Mouse (Mus musculus) hindbrain, postnatal 0 days (tissue): Measurements from ENCODE around the gene Bad. TPM values are rescaled to one million over a fixed set of nuclear protein-coding genes. Genes with fewer than 3 reads are reported as not detected.

Source experiments
- ATAC-seq: fragments of 200-750 bp; cut with Nextera tagmentation; 2 replicates; pipeline ENCODE4 v1.8.0; 2017; ENCODE audit warnings: mild to moderate bottlenecking, moderate TSS enrichment, moderate library complexity
- DNase-seq: peaks from one replicate; pipeline ENCODE4 v3.0.0-alpha.2; 2015; ENCODE audit warnings: low spot score
- H3K27ac ChIP-seq: fragments of 300-500 bp; sonication (generic); 2 replicates; pipeline ENCODE4 v1.5.1; 2014; ENCODE audit warnings: mild to moderate bottlenecking
- H3K27me3 ChIP-seq: fragments of 300-500 bp; sonication (generic); 2 replicates; pipeline ENCODE4 v1.6.1; 2014; ENCODE audit warnings: low read length, mixed read lengths; ENCODE audit not compliant: insufficient read depth
- H3K36me3 ChIP-seq: fragments of 300-500 bp; sonication (generic); 2 replicates; pipeline ENCODE4 v1.6.1; 2014; ENCODE audit warnings: low read length, mixed read lengths; ENCODE audit not compliant: insufficient read depth
- H3K4me1 ChIP-seq: fragments of 300-500 bp; sonication (generic); 2 replicates; pipeline ENCODE4 v1.6.1; 2014; ENCODE audit warnings: antibody characterized with exemption, low read length, mixed read lengths; ENCODE audit not compliant: insufficient read depth
- H3K4me2 ChIP-seq: fragments of 300-500 bp; sonication (generic); 2 replicates; pipeline ENCODE4 v1.6.1; 2014; ENCODE audit warnings: low read depth, mild to moderate bottlenecking, low read length, moderate library complexity, mixed read lengths
- H3K4me3 ChIP-seq: fragments of 300-500 bp; sonication (generic); 2 replicates; pipeline ENCODE4 v1.5.1; 2014; ENCODE audit warnings: low read length
- H3K9ac ChIP-seq: fragments of 300-500 bp; sonication (generic); replicated peaks from 2 replicates; pipeline ENCODE4 v1.6.1; 2014; ENCODE audit warnings: mild to moderate bottlenecking, low read length, moderate library complexity, mixed read lengths
- H3K9me3 ChIP-seq: fragments of 300-500 bp; sonication (generic); 2 replicates; pipeline ENCODE4 v1.6.1; 2016; ENCODE audit warnings: low read length, mixed read lengths
- CTCF ChIP-seq: IDR thresholded peaks from 2 replicates; pipeline ENCODE4 v1.5.1; 2016; ENCODE audit warnings: antibody characterized with exemption, control low read depth, low read depth
- WGBS: fragments of 180-500 bp; shearing (Covaris S2); extraction: QIAGEN DNeasy Blood & Tissue Kit; methylation state at CpG from one replicate; pipeline ENCODE4 v1.1.7; 2014; 5-methylcytosine and 5-hydroxymethylcytosine counted together
- microRNA-seq, 2 experiments: library from miRNA; unstranded; fragments of <30 nt; microRNA quantifications; one replicate each; pipeline ENCODE4; 2016
- polyA plus RNA-seq: library from polyadenylated mRNA; unstranded; fragments of >200 nt; fragmentation: Nextera tagmentation; extraction: Ambion mirVana; gene quantifications from 2 replicates; pipeline ENCODE4 v1.2.1, GENCODE M21; 2015
- total RNA-seq: library from RNA; depleted of rRNA; stranded (reverse); fragments of >200 nt; gene quantifications from 2 replicates; pipeline ENCODE4 v1.2.3, GENCODE M21; 2014; rRNA removed

The Bad gene
- total and polyA plus RNA-seq, 2 experiments from 2014 or later, result 58.2 to 86.6 TPM

DNA sequence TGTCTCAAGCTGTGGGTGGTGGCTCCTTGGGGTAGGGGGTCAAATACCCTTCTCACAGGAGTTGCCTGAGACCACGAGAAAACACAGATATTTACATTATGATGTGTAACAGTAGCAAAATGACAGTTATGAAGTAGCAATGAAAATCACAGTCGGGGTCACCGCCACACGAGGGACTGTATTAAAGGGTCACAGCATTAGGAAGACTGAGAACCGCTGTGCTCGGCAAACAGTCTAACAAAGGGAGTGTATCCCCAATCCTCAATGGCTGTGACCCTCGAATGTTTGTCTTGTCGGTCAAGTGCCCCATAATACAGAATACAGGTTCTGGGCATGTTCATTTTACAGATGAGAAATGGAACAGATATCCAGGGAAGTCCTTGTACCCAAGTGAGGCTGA, 52.3 kb downstream of the Bad start:
- ATAC-seq (no peak), DNase-seq (no peak)
- Histone ChIP-seq H3K9me3 (no peaks in the 10 kb centered on the region), H3K27ac (no peak overlapping the region), H3K4me2 (no peak overlapping the region), H3K4me1 (peaks cover 18% of the 10 kb centered on the region), H3K27me3 (no peaks in the 10 kb centered on the region), H3K4me3 (no peak overlapping the region), H3K36me3 (peaks cover 1% of the 10 kb centered on the region; the same call in 1 of the 2 replicates), H3K9ac (no peak overlapping the region)
- TF ChIP-seq CTCF, result no peak
- 88% methylated on average over 8 of the region's 8 CpGs for WGBS

- no peak for TF ChIP-seq CTCF
- Histone ChIP-seq H3K27me3 (no peaks in the 10 kb centered on the region), H3K9ac (no peak overlapping the region), H3K4me3 (no peak overlapping the region), H3K4me2 (no peak overlapping the region), H3K27ac (no peak overlapping the region), H3K36me3 (peaks cover 4% of the 10 kb centered on the region; the same call in 1 of the 2 replicates), H3K4me1 (peaks cover 18% of the 10 kb centered on the region), H3K9me3 (no peaks in the 10 kb centered on the region)
- 82% methylated on average over 8 of the region's 8 CpGs for WGBS
- ATAC-seq (no peak), DNase-seq (no peak)
These were observed 52.8 kb downstream of the Bad start for GRCm38 (mm10) chr19:6994489-6994888.

DNA sequence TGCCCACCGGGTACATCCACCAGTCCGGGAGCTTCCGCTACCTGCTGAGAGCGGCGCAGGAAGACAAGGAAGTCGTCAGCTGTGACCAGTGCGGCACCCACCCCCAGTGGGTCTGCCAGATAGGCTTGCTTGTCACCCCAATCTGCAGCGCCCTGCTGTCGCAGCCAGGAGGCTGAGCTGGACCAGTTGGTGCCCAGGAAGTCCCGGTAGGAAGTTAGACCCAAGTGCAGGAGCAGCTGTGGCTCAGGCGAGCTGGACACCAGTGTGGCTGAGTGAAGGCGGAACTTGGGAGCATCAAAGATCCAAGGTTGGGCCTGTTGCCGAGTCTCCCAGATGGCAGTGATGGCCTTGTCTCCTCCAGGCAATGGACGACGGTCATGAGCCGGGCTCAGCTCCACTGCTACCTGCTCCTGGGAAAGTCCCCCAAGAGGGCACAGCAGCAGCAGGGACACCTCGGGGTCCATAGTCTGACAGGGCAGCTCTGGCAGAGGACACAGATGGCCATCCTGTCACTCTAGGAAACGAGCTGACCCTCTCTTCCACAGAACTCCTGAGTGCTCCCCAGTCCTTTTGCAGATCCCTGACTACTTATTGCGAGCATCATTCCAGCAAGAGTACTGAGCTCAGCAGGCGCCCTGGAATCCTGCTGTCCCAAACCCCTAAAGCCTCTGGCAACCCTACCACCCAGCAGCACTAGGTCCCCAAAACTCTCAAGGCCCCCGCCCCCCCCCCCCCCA, 53.8 kb downstream of the Bad start:
- Histone ChIP-seq H3K9me3 (no peaks in the 10 kb centered on the region), H3K27me3 (no peaks in the 10 kb centered on the region), H3K4me1 (peaks cover 18% of the 10 kb centered on the region), H3K4me3 (peak overlapping the region; percentile 63), H3K4me2 (peak overlapping the region; percentile 91), H3K36me3 (peaks cover 4% of the 10 kb centered on the region; the same call in 1 of the 2 replicates), H3K9ac (peak overlapping the region; percentile 70), H3K27ac (peak overlapping the region; percentile 54; the same call in 1 of the 2 replicates)
- DNase-seq, result peak; percentile 13
- WGBS, result 50% methylated on average over 20 of the region's 21 CpGs
- ATAC-seq, result no peak
- 0 out of 2 replicates have a peak, but pooled peaks have one; percentile 10 for TF ChIP-seq CTCF

DNA sequence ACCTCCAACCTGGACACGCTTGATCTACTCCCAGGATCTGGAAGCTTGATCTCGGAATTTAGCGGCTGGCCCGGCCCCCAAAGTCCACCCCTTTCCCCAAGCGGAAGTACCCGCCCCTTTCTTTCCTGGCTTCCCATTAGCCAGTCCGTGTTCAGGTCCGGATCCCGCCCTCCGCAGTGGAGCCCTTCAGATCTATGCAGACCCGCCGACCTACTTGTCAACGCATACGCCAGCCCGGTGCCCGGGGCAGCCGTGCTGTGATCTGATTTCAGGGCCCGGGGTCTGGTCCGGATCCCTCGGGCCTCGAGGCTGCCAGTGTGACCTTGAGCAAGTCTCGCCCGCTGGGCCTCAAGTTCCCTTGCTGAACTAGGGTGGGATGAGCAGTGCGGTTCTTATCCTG, 54.3 kb downstream of the Bad start, which contains the start of the genes Nudt22 and Trpt1:
Gene Nudt22, minus strand, starts transcription at position 112 of the 400 bp plus-strand sequence.
Gene Trpt1, plus strand, starts transcription at position 126 of the 400 bp plus-strand sequence.
- 1% methylated on average over 24 of the region's 24 CpGs for WGBS
- Histone ChIP-seq H3K9me3 (no peaks in the 10 kb centered on the region), H3K4me1 (peaks cover 18% of the 10 kb centered on the region), H3K27me3 (no peaks in the 10 kb centered on the region), H3K4me2 (peak within 1 kb of the TSS; percentile 91), H3K4me3 (peak within 1 kb of the TSS; percentile 63), H3K27ac (peak within 1 kb of the TSS; percentile 75), H3K9ac (peak within 1 kb of the TSS; percentile 70), H3K36me3 (peaks cover 4% of the 10 kb centered on the region; the same call in 1 of the 2 replicates)
- peak; percentile 77 for ATAC-seq
- no peak for TF ChIP-seq CTCF
- DNase-seq, result peak; percentile 90

DNA sequence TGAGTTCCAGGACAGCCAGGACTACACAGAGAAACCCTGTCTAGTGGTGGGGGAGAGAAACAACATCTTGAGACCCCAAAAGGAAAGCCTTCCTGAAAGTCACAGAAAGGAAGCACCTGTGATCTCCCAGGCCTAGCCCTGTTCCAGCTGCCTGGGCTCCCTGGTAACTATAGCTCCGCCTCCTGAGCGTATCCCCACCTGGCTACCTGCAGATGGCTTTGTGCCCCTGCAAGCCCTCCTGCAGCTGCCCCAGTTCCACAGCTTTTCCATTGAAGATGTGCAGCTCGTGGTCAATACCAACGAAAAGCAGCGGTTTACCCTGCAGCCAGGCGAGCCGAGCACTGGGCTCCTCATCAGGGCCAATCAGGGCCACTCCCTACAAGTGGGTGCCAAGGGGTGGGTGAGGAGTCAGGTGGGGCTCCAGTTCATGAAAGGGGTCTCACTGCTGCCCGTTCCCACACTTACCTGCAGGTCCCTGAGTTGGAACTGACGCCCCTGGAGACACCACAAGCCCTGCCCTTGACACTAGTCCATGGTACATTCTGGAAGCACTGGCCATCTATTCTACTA, 56.1 kb downstream of the Bad start:
- H3K9ac ChIP-seq, result no peak overlapping the region
- peaks cover 4% of the 10 kb centered on the region; the same call in 1 of the 2 replicates for H3K36me3 ChIP-seq
- no peak overlapping the region for H3K4me3 ChIP-seq
- DNase-seq (no peak), ATAC-seq (no peak)
- H3K27me3 ChIP-seq, result no peaks in the 10 kb centered on the region
- no peak for TF ChIP-seq CTCF
- H3K4me2 ChIP-seq, result no peak overlapping the region
- H3K9me3 ChIP-seq, result no peaks in the 10 kb centered on the region
- H3K27ac ChIP-seq, result no peak overlapping the region
- WGBS, result 83% methylated on average over 9 of the region's 9 CpGs
- peaks cover 18% of the 10 kb centered on the region for H3K4me1 ChIP-seq

DNA sequence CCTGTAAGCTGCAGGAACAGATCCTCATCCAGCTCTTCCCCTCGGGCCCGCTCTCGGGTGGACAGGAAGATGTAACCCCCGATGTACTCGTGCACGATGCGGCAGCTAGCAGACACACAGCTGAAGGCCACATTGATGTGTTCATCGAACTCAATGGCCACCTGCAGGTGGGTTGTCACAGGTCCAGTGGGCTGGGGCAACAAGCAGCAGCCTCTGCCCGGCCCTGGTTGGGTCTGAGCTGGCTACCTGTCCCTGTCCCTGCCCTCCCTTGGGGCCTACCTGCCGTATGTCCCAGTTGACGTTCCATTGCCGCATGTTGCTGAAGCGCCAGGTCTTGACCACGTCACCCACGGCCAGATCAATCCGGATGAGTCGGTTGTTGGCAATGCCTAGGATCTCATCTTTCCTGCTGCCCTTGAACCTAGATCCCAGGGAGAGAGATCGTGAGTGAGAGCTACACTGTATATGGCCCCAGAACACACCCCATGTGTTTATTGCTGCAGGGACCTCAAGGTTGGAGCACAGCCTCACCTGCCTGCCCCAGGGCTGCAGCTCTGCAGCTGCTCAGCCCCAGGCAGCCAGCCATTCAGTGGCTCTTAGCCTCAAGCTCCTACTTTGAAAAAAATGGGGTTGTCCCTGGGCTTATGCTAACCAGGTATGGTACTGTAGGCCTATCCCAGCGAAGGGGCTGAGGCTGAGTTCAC, 57.9 kb downstream of the Bad start:
- TF ChIP-seq CTCF, result no peak
- Histone ChIP-seq H3K9ac (no peak overlapping the region), H3K4me2 (no peak overlapping the region), H3K36me3 (peaks cover 4% of the 10 kb centered on the region; the same call in 1 of the 2 replicates), H3K4me1 (peaks cover 17% of the 10 kb centered on the region), H3K4me3 (no peak overlapping the region), H3K27me3 (no peaks in the 10 kb centered on the region), H3K9me3 (no peaks in the 10 kb centered on the region), H3K27ac (no peak overlapping the region)
- ATAC-seq (no peak), DNase-seq (no peak)
- 92% methylated on average over 19 of the region's 19 CpGs for WGBS

Small RNA genes lying within 50 kb of the gene (microRNA-seq; reads per million reads assigned to microRNA genes)
- 1.8 to 2.6 reads per million in 2 experiments for gene Mir6990

Other genes with a start within 250 kb of the Bad start
- gene Rps6ka4, start 101.2 kb upstream of the Bad start, total RNA-seq, result 26.0 and 27.7 TPM in 2 replicates
- 19.5 and 22.1 TPM in 2 replicates for gene Rps6ka4, start 101.2 kb upstream of the Bad start, polyA plus RNA-seq
- gene Ccdc88b, start 83.7 kb upstream of the Bad start, total RNA-seq, result 1.8 and 2.2 TPM in 2 replicates
- gene Ccdc88b, start 83.7 kb upstream of the Bad start, polyA plus RNA-seq, result 1.2 and 1.5 TPM in 2 replicates
- 61.7 and 68.6 TPM in 2 replicates for gene Trmt112, start 32.2 kb upstream of the Bad start, total RNA-seq
- gene Trmt112, start 32.2 kb upstream of the Bad start, polyA plus RNA-seq, result 109 and 111 TPM in 2 replicates
- gene Prdx5, start 31.8 kb upstream of the Bad start, total RNA-seq, result 184 and 228 TPM in 2 replicates
- 587 and 589 TPM in 2 replicates for gene Prdx5, start 31.8 kb upstream of the Bad start, polyA plus RNA-seq
- 47.0 and 61.6 TPM in 2 replicates for gene Esrra, start 20.0 kb upstream of the Bad start, total RNA-seq
- gene Esrra, start 20.0 kb upstream of the Bad start, polyA plus RNA-seq, result 11.8 and 12.3 TPM in 2 replicates
- gene Catsperz, start 16.5 kb upstream of the Bad start, total RNA-seq, result 2.0 TPM in 1 of 2 replicates, not detected in the other
- 2.9 and 3.7 TPM in 2 replicates for gene Catsperz, start 16.5 kb upstream of the Bad start, polyA plus RNA-seq
- gene Kcnk4, start 7.3 kb upstream of the Bad start, total RNA-seq, result 13.3 and 17.6 TPM in 2 replicates
- 15.9 and 21.7 TPM in 2 replicates for gene Kcnk4, start 7.3 kb upstream of the Bad start, polyA plus RNA-seq
- gene Gpr137, start 619 bp downstream of the Bad start, total RNA-seq, result 122 and 129 TPM in 2 replicates
- gene Gpr137, start 619 bp downstream of the Bad start, polyA plus RNA-seq, result 65.6 and 68.7 TPM in 2 replicates
- 150 and 155 TPM in 2 replicates for gene Ppp1r14b, start 33.1 kb downstream of the Bad start, total RNA-seq
- 198 and 210 TPM in 2 replicates for gene Ppp1r14b, start 33.1 kb downstream of the Bad start, polyA plus RNA-seq
- 18.5 and 23.1 TPM in 2 replicates for gene Plcb3, start 34.6 kb downstream of the Bad start, total RNA-seq
- gene Plcb3, start 34.6 kb downstream of the Bad start, polyA plus RNA-seq, result 11.1 and 14.4 TPM in 2 replicates
- gene Fkbp2, start 38.6 kb downstream of the Bad start, total RNA-seq, result 8.3 and 29.2 TPM in 2 replicates
- 169 and 177 TPM in 2 replicates for gene Fkbp2, start 38.6 kb downstream of the Bad start, polyA plus RNA-seq
- gene Vegfb, start 45.8 kb downstream of the Bad start, total RNA-seq, result 40.5 and 40.9 TPM in 2 replicates
- 90.8 and 92.3 TPM in 2 replicates for gene Vegfb, start 45.8 kb downstream of the Bad start, polyA plus RNA-seq
- 13.5 and 28.3 TPM in 2 replicates for gene Dnajc4, start 50.7 kb downstream of the Bad start, total RNA-seq
- gene Dnajc4, start 50.7 kb downstream of the Bad start, polyA plus RNA-seq, result 25.6 and 29.5 TPM in 2 replicates
- gene Nudt22, start 54.3 kb downstream of the Bad start, total RNA-seq, result 17.4 and 19.7 TPM in 2 replicates
- 20.8 and 23.1 TPM in 2 replicates for gene Nudt22, start 54.3 kb downstream of the Bad start, polyA plus RNA-seq
- 31.1 and 33.0 TPM in 2 replicates for gene Trpt1, start 54.3 kb downstream of the Bad start, total RNA-seq
- 22.9 and 23.5 TPM in 2 replicates for gene Trpt1, start 54.3 kb downstream of the Bad start, polyA plus RNA-seq
- gene Fermt3, start 77.6 kb downstream of the Bad start, total RNA-seq, result 4.0 and 7.5 TPM in 2 replicates
- 3.5 and 4.0 TPM in 2 replicates for gene Fermt3, start 77.6 kb downstream of the Bad start, polyA plus RNA-seq
- gene Stip1, start 98.1 kb downstream of the Bad start, total RNA-seq, result 87.3 and 89.0 TPM in 2 replicates
- gene Stip1, start 98.1 kb downstream of the Bad start, polyA plus RNA-seq, result 146 and 151 TPM in 2 replicates
- 4.8 and 9.5 TPM in 2 replicates for gene Macrod1, start 114.9 kb downstream of the Bad start, total RNA-seq
- 6.5 and 6.7 TPM in 2 replicates for gene Macrod1, start 114.9 kb downstream of the Bad start, polyA plus RNA-seq
- 8.4 and 10.1 TPM in 2 replicates for gene Flrt1, start 163.9 kb downstream of the Bad start, total RNA-seq
- gene Flrt1, start 163.9 kb downstream of the Bad start, polyA plus RNA-seq, result 7.8 and 8.1 TPM in 2 replicates